Mouse (Mus musculus): ENCODE measurements around the gene Cog1. TPM values are rescaled to one million over a fixed set of nuclear protein-coding genes. Genes with fewer than 3 reads are reported as not detected.
A peak's percentile ranks its signal among the peaks of the same experiment; 100 is the strongest.

Gene Cog1
- polyA plus RNA-seq, 1 experiment = 45.6 TPM

GRCm38 (mm10) chr11:113677378-113677777, 28.4 kb downstream of the Cog1 start:
- TF ChIP-seq GATA1 (IDR thresholded peaks at IDR 0.05; ENCODE audit: low read length) = no peak

- no peak for TF ChIP-seq GATA1 (IDR thresholded peaks at IDR 0.05; ENCODE audit: low read length)
Observed at GRCm38 (mm10) chr11:113678373-113678772, 29.4 kb downstream of the Cog1 start.

- peak; percentile 88 for TF ChIP-seq GATA1 (IDR thresholded peaks at IDR 0.05; ENCODE audit: low read length)
Observed at GRCm38 (mm10) chr11:113680954-113681353, 32.0 kb downstream of the Cog1 start.

GRCm38 (mm10) chr11:113681979-113682378, 33.0 kb downstream of the Cog1 start:
- no peak for TF ChIP-seq GATA1 (IDR thresholded peaks at IDR 0.05; ENCODE audit: low read length)

GRCm38 (mm10) chr11:113682897-113683626, 34.1 kb downstream of the Cog1 start:
- TF ChIP-seq GATA1 (IDR thresholded peaks at IDR 0.05; ENCODE audit: low read length) = no peak

GRCm38 (mm10) chr11:113683627-113683956, 34.6 kb downstream of the Cog1 start:
- TF ChIP-seq GATA1 (IDR thresholded peaks at IDR 0.05; ENCODE audit: low read length) = no peak

GRCm38 (mm10) chr11:113683957-113684706, 35.2 kb downstream of the Cog1 start, which contains the start of the genes Fam104a and D11Wsu47e:
Gene Fam104a (minus strand): TSS chr11:113684155.
Gene D11Wsu47e (plus strand): TSS chr11:113684412.
- TF ChIP-seq GATA1 (IDR thresholded peaks at IDR 0.05; ENCODE audit: low read length) = no peak

GRCm38 (mm10) chr11:113684707-113685426, 35.9 kb downstream of the Cog1 start:
- TF ChIP-seq GATA1 (IDR thresholded peaks at IDR 0.05; ENCODE audit: low read length) = no peak

GRCm38 (mm10) chr11:113687031-113687430, 38.1 kb downstream of the Cog1 start:
- TF ChIP-seq GATA1 (IDR thresholded peaks at IDR 0.05; ENCODE audit: low read length) = no peak

GRCm38 (mm10) chr11:113690506-113690905, 41.5 kb downstream of the Cog1 start:
- no peak for TF ChIP-seq GATA1 (IDR thresholded peaks at IDR 0.05; ENCODE audit: low read length)

- no peak for TF ChIP-seq GATA1 (IDR thresholded peaks at IDR 0.05; ENCODE audit: low read length)
Observed at GRCm38 (mm10) chr11:113691318-113691717, 42.3 kb downstream of the Cog1 start.

- TF ChIP-seq GATA1 (IDR thresholded peaks at IDR 0.05; ENCODE audit: low read length) = no peak
Observed at GRCm38 (mm10) chr11:113691851-113692250, 42.9 kb downstream of the Cog1 start.

- no peak for TF ChIP-seq GATA1 (IDR thresholded peaks at IDR 0.05; ENCODE audit: low read length)
Observed at GRCm38 (mm10) chr11:113697571-113697970, 48.6 kb downstream of the Cog1 start.

GRCm38 (mm10) chr11:113698013-113698545, 49.1 kb downstream of the Cog1 start:
- TF ChIP-seq GATA1 (IDR thresholded peaks at IDR 0.05; ENCODE audit: low read length) = no peak

GRCm38 (mm10) chr11:113699643-113700042, 50.7 kb downstream of the Cog1 start:
- no peak for TF ChIP-seq GATA1 (IDR thresholded peaks at IDR 0.05; ENCODE audit: low read length)

- no peak for TF ChIP-seq GATA1 (IDR thresholded peaks at IDR 0.05; ENCODE audit: low read length)
Observed at GRCm38 (mm10) chr11:113703758-113704157, 54.8 kb downstream of the Cog1 start.

Measured in G1E-ER4 (cell line).